Mouse (Mus musculus) layer of hippocampus, postnatal 25 days (tissue): ENCODE results near the gene Sbno1. TPM values are rescaled to one million over a fixed set of nuclear protein-coding genes. Genes with fewer than 3 reads are reported as not detected.

ENCODE experiments used
- DNase-seq, 2 experiments: peaks; one replicate each; pipeline ENCODE4 v3.0.0; 2022; ENCODE audit warnings: mixed read lengths in 2 of 2, low spot score in 1 of 2; ENCODE audit errors: extremely low spot score in 1 of 2
- total RNA-seq, 2 experiments: library from RNA; stranded (reverse); gene quantifications; 2 replicates each; pipeline ENCODE4 v1.2.3; 2021

Gene Sbno1
- total RNA-seq, 2 experiments from 2014 or later, result 143 to 144 TPM

- DNase-seq, result peak; percentile 62 to 63
Observed at GRCm38 (mm10) chr5:124444661-124445561, 19.1 kb upstream of the Sbno1 start.

- DNase-seq, result no peak
Observed at GRCm38 (mm10) chr5:124444208-124444607, 18.4 kb upstream of the Sbno1 start.

- DNase-seq, result no peak
Observed at GRCm38 (mm10) chr5:124442628-124443027, 16.8 kb upstream of the Sbno1 start.

DNA sequence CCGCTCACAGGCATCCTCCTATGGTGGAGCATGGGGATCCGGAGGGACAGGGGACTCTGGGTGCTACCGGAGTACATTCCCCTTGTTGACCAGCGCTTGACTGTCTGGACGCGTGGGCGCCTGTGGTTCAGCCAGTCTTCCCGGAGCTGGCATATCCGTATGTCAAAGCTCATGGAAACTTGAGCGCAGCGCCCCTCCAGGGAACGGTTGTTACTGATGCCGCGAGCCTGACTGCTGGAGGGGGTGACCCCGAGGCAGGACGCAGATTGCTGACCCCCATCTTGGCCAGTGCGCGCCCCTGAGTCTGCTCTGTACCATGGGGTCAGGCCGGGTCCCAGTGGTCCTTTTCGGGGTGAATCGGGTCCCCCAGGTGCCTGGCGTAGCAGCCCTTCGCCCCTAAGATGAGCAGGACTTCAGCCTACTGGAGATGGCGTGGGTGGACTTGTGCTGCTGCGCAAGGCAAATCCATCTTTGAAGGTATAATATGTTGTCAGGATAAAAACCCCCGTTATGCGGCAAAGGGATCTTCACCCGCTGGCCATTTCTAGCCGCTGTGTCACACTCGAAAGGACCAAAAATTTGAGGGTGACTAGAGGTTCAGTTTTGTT is 14.4 kb upstream of the Sbno1 start:
- peak in 1 of 2 experiments; percentile 34 for DNase-seq

- peak; percentile 86 for DNase-seq
Observed at GRCm38 (mm10) chr5:124439447-124440093, 13.8 kb upstream of the Sbno1 start, which contains the start of gene Kmt5a. TSS of gene Kmt5a (plus strand) at chr5:124439930.

DNA sequence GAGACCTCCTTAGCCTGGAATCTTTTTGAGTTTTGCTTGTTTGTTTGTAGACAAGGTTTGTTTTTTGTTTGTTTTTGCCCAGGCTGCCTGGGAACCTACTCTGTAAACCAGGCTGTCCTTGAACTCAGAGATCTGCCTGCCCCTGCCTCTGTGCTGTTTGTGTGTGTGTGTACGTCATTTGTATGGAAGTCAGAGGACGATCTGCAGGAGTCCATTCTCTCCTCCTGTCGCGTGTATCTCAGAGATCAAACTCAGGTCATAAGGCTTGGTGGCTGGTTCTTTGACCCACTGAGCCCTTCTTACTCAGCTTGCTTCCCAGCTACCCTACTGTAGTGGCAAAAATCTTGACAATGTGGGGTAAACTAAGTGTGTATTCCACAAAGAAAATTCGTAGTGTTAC is 12.9 kb upstream of the Sbno1 start:
- no peak for DNase-seq

DNA sequence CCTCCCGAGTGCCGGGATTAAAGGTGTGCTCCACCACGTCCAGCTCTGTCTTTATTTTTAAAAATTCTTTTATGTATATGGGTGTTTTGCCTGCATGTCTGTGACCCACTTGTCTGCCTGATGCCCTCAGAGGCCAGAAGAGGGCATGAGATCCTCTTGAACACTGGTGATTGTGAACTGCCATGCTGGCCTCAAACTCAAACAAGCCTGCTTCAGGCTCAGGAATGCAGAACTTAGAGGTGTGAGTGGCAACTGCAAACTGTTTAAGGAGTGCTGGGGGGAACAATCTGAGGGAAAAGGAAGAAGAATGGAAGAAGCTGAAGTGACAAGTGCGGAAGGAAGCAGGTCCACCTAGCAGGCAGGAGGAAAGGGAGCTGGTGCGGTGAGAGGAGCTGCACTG is 12.4 kb upstream of the Sbno1 start:
- no peak for DNase-seq

DNA sequence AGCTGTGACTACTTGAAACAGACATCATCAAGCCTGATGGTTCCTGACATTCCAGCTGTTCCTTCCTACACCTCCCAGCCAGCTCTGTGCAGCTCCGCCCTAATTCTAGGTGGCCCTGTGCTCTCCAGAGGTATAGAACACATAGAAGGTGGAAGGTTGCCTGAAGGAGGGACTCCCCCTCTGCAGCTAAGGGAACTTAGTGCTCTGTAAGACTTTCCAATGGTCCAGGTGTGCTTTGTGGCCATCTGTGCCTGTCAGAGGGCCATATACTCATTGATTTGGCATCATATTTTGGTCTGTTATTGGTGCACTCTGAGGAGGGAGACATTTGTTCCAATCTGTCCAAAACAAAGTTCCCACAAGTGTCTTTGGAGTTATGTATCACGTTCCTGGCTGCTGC is 7.2 kb upstream of the Sbno1 start:
- DNase-seq, result no peak

DNA sequence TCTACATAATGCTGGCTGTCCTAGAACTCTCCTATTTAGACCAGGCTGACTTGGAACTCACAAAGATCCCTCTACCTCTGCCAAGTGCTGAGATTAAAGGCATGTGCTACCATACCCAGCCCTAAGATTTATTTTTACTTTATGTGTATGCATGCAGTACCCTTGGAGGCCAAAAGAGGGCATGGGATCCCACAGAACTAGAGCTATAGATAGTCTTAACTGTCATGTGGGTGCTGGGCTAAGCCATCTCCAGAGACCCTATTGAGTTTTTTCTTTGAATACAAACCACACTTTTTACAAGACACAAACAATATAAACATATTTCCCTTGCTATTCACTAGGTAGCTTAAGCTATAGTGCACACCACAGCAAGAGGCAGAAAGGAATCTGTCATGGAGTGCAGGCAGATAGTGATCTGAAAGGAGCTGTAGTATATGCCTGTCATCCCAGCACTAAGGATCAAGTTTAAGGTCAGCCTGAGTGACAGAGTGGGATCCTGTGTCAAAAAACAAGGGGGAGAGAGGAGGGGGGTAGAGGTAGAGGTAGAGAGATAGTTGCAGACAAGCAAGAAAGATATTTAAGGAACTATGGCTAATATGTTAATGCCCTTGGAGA is 6.7 kb upstream of the Sbno1 start:
- DNase-seq, result peak in 1 of 2 experiments; percentile 80

- no peak for DNase-seq
Observed at GRCm38 (mm10) chr5:124426475-124427071, 772 bp upstream of the Sbno1 start.

DNA sequence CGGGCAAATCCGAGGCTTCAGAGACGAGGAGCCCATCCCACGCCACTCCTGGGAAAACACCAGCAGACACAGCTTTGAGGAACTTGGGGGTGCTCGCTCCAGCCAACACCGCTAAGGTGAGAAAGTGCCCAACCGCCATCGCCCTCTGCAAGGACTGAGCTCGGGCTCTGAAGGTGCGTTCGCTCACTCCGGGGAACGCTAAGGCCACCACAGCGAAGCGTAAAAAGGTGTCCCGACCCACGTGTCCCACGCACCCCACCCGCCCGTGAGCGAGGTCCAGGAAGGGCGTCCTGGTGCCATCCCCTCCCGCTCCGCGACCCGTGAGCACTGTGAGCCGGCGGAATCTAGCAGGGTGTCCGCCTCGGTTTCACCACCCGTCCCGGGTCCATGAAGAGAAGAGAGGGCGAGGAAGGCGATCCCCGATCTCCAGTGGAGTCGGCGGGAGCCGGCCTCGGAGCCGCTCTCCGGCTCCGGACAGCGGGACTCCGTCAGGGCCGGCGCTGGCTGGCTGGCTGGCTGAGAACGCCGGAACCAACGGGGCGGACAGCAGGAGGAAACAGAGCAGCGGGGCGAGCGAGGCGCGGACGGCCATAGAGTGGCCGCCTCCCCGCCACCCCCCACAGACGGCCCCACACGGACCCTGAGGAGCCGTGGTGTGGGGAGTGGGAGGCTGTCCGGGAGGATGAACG is 934 bp downstream of the Sbno1 start:
- peak; percentile 13 to 24 for DNase-seq

- no peak for DNase-seq
Observed at GRCm38 (mm10) chr5:124424200-124424722, 1.5 kb downstream of the Sbno1 start.

GRCm38 (mm10) chr5:124421786-124422185 is 4.0 kb downstream of the Sbno1 start:
- no peak for DNase-seq

- DNase-seq, result no peak
Observed at GRCm38 (mm10) chr5:124418903-124419302, 6.9 kb downstream of the Sbno1 start.

- no peak for DNase-seq
Observed at GRCm38 (mm10) chr5:124412163-124412562, 13.6 kb downstream of the Sbno1 start.

DNA sequence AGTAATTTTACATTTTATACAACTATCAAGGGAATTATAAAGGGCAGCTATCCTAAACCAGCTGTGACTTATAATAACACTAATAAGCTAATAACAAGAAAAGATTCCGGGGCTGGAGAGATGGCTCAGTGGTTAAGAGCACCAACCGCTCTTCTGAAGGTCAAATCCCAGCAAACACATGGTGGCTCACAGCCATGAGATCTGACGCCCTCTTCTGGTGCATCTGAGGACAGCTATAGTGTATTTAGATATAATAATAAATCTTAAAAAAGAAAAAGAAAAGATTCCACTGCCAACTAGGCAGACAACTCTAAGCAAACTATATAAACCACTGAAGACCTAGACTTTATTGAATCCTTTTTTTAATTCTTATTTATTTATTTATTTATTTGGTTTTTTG is 15.0 kb downstream of the Sbno1 start:
- no peak for DNase-seq

GRCm38 (mm10) chr5:124393726-124394125 is 32.1 kb downstream of the Sbno1 start:
- no peak for DNase-seq

DNA sequence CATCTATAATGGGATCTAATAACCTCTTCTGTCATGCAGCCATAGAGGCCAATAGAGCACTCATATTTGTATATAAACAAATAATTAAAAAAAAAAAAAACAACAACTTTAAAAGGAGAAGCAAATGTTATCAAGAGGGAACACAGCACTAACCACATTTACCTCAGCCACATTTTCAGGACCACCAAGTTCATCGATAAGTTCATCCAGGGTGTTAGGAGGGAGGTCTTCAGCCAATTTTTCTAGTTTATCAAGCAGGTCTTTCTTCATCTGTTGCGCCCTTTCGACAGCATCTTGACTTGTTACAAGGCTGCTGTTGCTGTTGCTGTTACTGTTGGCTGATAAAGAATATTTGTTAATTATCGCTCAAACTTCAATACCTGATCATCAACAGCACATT is 33.4 kb downstream of the Sbno1 start:
- no peak for DNase-seq

- no peak for DNase-seq
Observed at GRCm38 (mm10) chr5:124387932-124388331, 37.9 kb downstream of the Sbno1 start.

DNA sequence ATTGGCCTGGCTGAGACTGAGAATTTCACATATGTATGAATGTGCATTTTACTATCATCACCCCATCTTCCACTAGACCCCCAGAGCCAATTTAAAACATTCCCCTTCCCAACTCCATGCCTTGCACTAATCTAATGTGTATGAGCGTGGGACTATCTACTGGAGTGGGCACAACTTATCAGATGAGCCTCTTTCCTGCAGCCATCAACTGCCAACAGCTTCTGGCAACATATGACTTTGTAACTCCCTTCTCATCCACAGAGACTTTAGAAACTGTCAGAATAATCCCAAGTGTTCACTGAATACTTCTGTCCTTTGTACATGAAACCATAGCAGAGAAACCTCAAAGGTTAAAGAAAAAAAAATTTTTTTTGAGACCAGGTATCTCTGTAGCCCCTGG is 45.7 kb downstream of the Sbno1 start:
- DNase-seq, result no peak
